Mouse (Mus musculus) hindbrain, embryonic 14.5 days (tissue): ENCODE measurements around the gene Aldh9a1. TPM values are rescaled to one million over a fixed set of nuclear protein-coding genes. Genes with fewer than 3 reads are reported as not detected.
"Not testable (repeated sequence)": the region's sequence is repeated elsewhere in the genome, so short reads cannot be mapped to it uniquely, and the experiment has no call there.

Source experiments
- ATAC-seq: fragments of 200-750 bp; cut with Nextera tagmentation; 2 replicates; pipeline ENCODE4 v1.8.0; 2017; ENCODE audit warnings: moderate number of reproducible peaks, mild to moderate bottlenecking, moderate TSS enrichment, moderate library complexity; ENCODE audit not compliant: low FRiP score
- DNase-seq: peaks from one replicate; pipeline ENCODE4 v3.0.0-alpha.2; 2015; ENCODE audit warnings: low spot score
- H3K27ac ChIP-seq: fragments of 300-500 bp; sonication (generic); 2 replicates; pipeline ENCODE4 v1.5.1; 2014; ENCODE audit warnings: mild to moderate bottlenecking, moderate library complexity
- H3K27me3 ChIP-seq: fragments of 300-500 bp; sonication (generic); 2 replicates; pipeline ENCODE4 v1.6.1; 2014; ENCODE audit warnings: mild to moderate bottlenecking, low read length, mixed read lengths; ENCODE audit not compliant: control insufficient read depth, insufficient read depth
- H3K36me3 ChIP-seq: fragments of 300-500 bp; sonication (generic); replicated peaks from 2 replicates; pipeline ENCODE4 v1.6.1; 2014; ENCODE audit not compliant: control insufficient read depth, insufficient read depth
- H3K4me1 ChIP-seq: fragments of 300-500 bp; sonication (generic); replicated peaks from 2 replicates; pipeline ENCODE4 v1.6.1; 2014; ENCODE audit warnings: antibody characterized with exemption, low read length, mixed read lengths; ENCODE audit not compliant: control insufficient read depth, insufficient read depth
- H3K4me2 ChIP-seq: fragments of 300-500 bp; sonication (generic); replicated peaks from 2 replicates; pipeline ENCODE4 v1.6.1; 2014; ENCODE audit warnings: mild to moderate bottlenecking, moderate library complexity
- H3K4me3 ChIP-seq: fragments of 300-500 bp; sonication (generic); replicated peaks from 2 replicates; pipeline ENCODE4 v1.5.1; 2014; ENCODE audit warnings: mild to moderate bottlenecking, low read length
- H3K9ac ChIP-seq: fragments of 300-500 bp; sonication (generic); 2 replicates; pipeline ENCODE4 v1.6.1; 2014
- H3K9me3 ChIP-seq: fragments of 300-500 bp; sonication (generic); 2 replicates; pipeline ENCODE4 v1.6.1; 2016; ENCODE audit warnings: low read length; ENCODE audit not compliant: control insufficient read depth
- WGBS: fragments of 180-500 bp; shearing (Covaris S2); extraction: QIAGEN DNeasy Blood & Tissue Kit; methylation state at CpG from one replicate; pipeline ENCODE4 v1.1.7; 2014; 5-methylcytosine and 5-hydroxymethylcytosine counted together
- polyA plus RNA-seq: library from polyadenylated mRNA; unstranded; fragments of >200 nt; fragmentation: Nextera tagmentation; extraction: Ambion mirVana; gene quantifications from 2 replicates; pipeline ENCODE4 v1.2.1, GENCODE M21; 2014

The Aldh9a1 gene
- polyA plus RNA-seq, 1 experiment from 2014 or later: 36.4 TPM

- ATAC-seq, H3K36me3 ChIP-seq, H3K9ac ChIP-seq, H3K27ac ChIP-seq, H3K9me3 ChIP-seq, H3K4me1 ChIP-seq, H3K4me2 ChIP-seq, H3K27me3 ChIP-seq, DNase-seq, H3K4me3 ChIP-seq: not testable (repeated sequence)
- WGBS: 93% methylated on average over 10 of the region's 10 CpGs
Measured at GRCm38 (mm10) chr1:167345994-167346520, 3.7 kb upstream of the Aldh9a1 start.

GRCm38 (mm10) chr1:167349206-167349605 lies 585 bp upstream of the Aldh9a1 start:
- not testable (repeated sequence) for DNase-seq, ATAC-seq, H3K36me3 ChIP-seq, H3K27me3 ChIP-seq, H3K9me3 ChIP-seq, H3K9ac ChIP-seq, H3K4me1 ChIP-seq, H3K4me3 ChIP-seq
- WGBS: 56% methylated on average over 3 of the region's 3 CpGs
- Histone ChIP-seq H3K4me2 (peak overlapping the region; percentile 83), H3K27ac (peak overlapping the region; percentile 86; the same call in 1 of the 2 replicates)

- Histone ChIP-seq H3K27me3 (no peaks in the 10 kb centered on the region), H3K27ac (peak overlapping the region; percentile 86), H3K4me1 (no peaks in the 10 kb centered on the region), H3K36me3 (peaks cover 17% of the 10 kb centered on the region), H3K4me3 (peak overlapping the region; percentile 63), H3K9ac (peak overlapping the region; percentile 72), H3K4me2 (peak overlapping the region; percentile 83), H3K9me3 (no peaks in the 10 kb centered on the region)
- DNase-seq (no peak), ATAC-seq (no peak)
- 36% methylated on average over 13 of the region's 13 CpGs for WGBS
Measured at GRCm38 (mm10) chr1:167350597-167351415, 1.0 kb downstream of the Aldh9a1 start.

GRCm38 (mm10) chr1:167352403-167352802 lies 2.6 kb downstream of the Aldh9a1 start:
- no peak for DNase-seq
- H3K36me3 ChIP-seq: peaks cover 33% of the 10 kb centered on the region
- no peaks in the 10 kb centered on the region for H3K4me1 ChIP-seq
- WGBS: 94% methylated on average over 14 of the region's 14 CpGs
- H3K4me2 ChIP-seq: no peak overlapping the region
- no peak overlapping the region for H3K9ac ChIP-seq
- ATAC-seq: no peak
- H3K27ac ChIP-seq: no peak overlapping the region
- no peaks in the 10 kb centered on the region for H3K9me3 ChIP-seq
- H3K4me3 ChIP-seq: no peak overlapping the region
- no peaks in the 10 kb centered on the region for H3K27me3 ChIP-seq

- no peak overlapping the region for H3K27ac ChIP-seq
- no peak overlapping the region for H3K9ac ChIP-seq
- H3K4me2 ChIP-seq: no peak overlapping the region
- WGBS: 96% methylated on average over 9 of the region's 9 CpGs
- peaks cover 56% of the 10 kb centered on the region for H3K36me3 ChIP-seq
- no peaks in the 10 kb centered on the region for H3K27me3 ChIP-seq
- no peak for ATAC-seq
- H3K4me3 ChIP-seq: no peak overlapping the region
- DNase-seq: no peak
- no peaks in the 10 kb centered on the region for H3K4me1 ChIP-seq
- H3K9me3 ChIP-seq: no peaks in the 10 kb centered on the region
Measured at GRCm38 (mm10) chr1:167357387-167357786, 7.6 kb downstream of the Aldh9a1 start.

- Histone ChIP-seq H3K4me2 (no peak overlapping the region), H3K9me3 (no peaks in the 10 kb centered on the region), H3K9ac (no peak overlapping the region), H3K4me1 (no peaks in the 10 kb centered on the region), H3K4me3 (no peak overlapping the region), H3K27ac (no peak overlapping the region), H3K27me3 (no peaks in the 10 kb centered on the region), H3K36me3 (peaks cover 60% of the 10 kb centered on the region)
- 84% methylated on average over 9 of the region's 9 CpGs for WGBS
- ATAC-seq (no peak), DNase-seq (no peak)
Measured at GRCm38 (mm10) chr1:167358731-167359130, 8.9 kb downstream of the Aldh9a1 start.

GRCm38 (mm10) chr1:167360268-167360667 lies 10.5 kb downstream of the Aldh9a1 start:
- no peak for DNase-seq
- peaks cover 48% of the 10 kb centered on the region for H3K36me3 ChIP-seq
- H3K9me3 ChIP-seq: no peaks in the 10 kb centered on the region
- H3K27ac ChIP-seq: no peak overlapping the region
- no peak overlapping the region for H3K9ac ChIP-seq
- WGBS: 46% methylated on average over 4 of the region's 4 CpGs
- ATAC-seq: no peak
- no peak overlapping the region for H3K4me3 ChIP-seq
- H3K4me1 ChIP-seq: no peaks in the 10 kb centered on the region
- no peaks in the 10 kb centered on the region for H3K27me3 ChIP-seq
- H3K4me2 ChIP-seq: no peak overlapping the region

GRCm38 (mm10) chr1:167362819-167363218 lies 13.0 kb downstream of the Aldh9a1 start:
- Histone ChIP-seq H3K4me2 (no peak overlapping the region), H3K36me3 (peaks cover 46% of the 10 kb centered on the region), H3K4me3 (no peak overlapping the region), H3K9ac (no peak overlapping the region), H3K27me3 (no peaks in the 10 kb centered on the region), H3K4me1 (no peaks in the 10 kb centered on the region), H3K9me3 (no peaks in the 10 kb centered on the region), H3K27ac (no peak overlapping the region)
- WGBS: 86% methylated on average over 4 of the region's 4 CpGs
- no peak for ATAC-seq
- no peak for DNase-seq

- 49% methylated on average over 5 of the region's 5 CpGs for WGBS
- no peak for DNase-seq
- Histone ChIP-seq H3K4me3 (no peak overlapping the region), H3K36me3 (peaks cover 46% of the 10 kb centered on the region), H3K4me2 (no peak overlapping the region), H3K27me3 (no peaks in the 10 kb centered on the region), H3K9ac (no peak overlapping the region), H3K27ac (no peak overlapping the region), H3K9me3 (no peaks in the 10 kb centered on the region), H3K4me1 (no peaks in the 10 kb centered on the region)
- 0 out of 2 replicates have a peak, but pooled peaks have one; percentile 37 for ATAC-seq
Measured at GRCm38 (mm10) chr1:167363322-167363721, 13.5 kb downstream of the Aldh9a1 start.
